Comparison of ENCODE assay signal across 13 mouse cellular contexts in the genomic region with DNA sequence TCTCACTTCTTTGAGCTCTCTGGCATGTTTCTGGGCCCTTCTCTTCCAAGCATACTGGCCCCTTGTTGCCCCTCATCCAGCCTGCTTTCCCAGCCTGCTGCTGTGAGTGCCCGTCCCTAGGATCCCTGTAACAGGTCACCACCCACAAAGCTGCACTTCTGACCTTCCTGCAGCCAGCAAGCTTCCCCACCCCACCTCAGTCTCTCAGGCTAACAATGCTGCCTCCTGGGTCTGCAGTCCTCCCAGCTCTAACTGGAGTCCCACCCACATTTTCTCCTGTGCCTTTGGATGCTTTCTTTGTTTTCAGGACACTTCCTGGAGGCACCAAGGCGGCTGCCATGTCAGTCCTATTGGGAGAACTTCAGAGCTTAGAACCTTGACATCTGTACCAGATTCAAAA.
"Had no signal": no experiment of that assay in that cellular context is flagged by ENCODE, and none has a peak within 500 bp of the region (broad histone marks: within the 10 kb centered on the region; RNA-seq: fewer than 3 reads in every experiment).

No protein-coding gene starts in this region.

- H3K36me3 ChIP-seq: limb, embryonic 10.5 days; liver, embryonic 12.5 days; midbrain, embryonic 12.5 days; stomach, embryonic 15.5 days had no signal

- H3K9ac ChIP-seq: liver, embryonic 12.5 days; lung, embryonic 14.5 days; midbrain, embryonic 12.5 days; stomach, embryonic 15.5 days had no signal

- H3K4me3 ChIP-seq: limb, embryonic 10.5 days; liver, embryonic 12.5 days; megakaryocyte, embryonic 14.5 days; midbrain, embryonic 12.5 days; stomach, embryonic 15.5 days had no signal

- H3K27me3 ChIP-seq: liver, embryonic 12.5 days; megakaryocyte, embryonic 14.5 days; midbrain, embryonic 12.5 days; stomach, embryonic 15.5 days had no signal

- DNase-seq: kidney, postnatal 25 days; layer of hippocampus, adult 9-11 months; lung, embryonic 14.5 days; lung, postnatal 14 days; right cerebral cortex, postnatal 14 days; thymus, adult 2 months; thymus, postnatal 25 days had no signal

- H3K4me2 ChIP-seq: liver, embryonic 12.5 days; lung, embryonic 14.5 days; midbrain, embryonic 12.5 days; stomach, embryonic 15.5 days had no signal

- H3K4me1 ChIP-seq: liver, embryonic 12.5 days; megakaryocyte, embryonic 14.5 days; midbrain, embryonic 12.5 days; stomach, embryonic 15.5 days had no signal

- H3K27ac ChIP-seq: limb, embryonic 10.5 days; liver, embryonic 12.5 days; macrophage; midbrain, embryonic 12.5 days; stomach, embryonic 15.5 days had no signal

- H3K9me3 ChIP-seq: limb, embryonic 10.5 days; liver, embryonic 12.5 days; megakaryocyte, embryonic 14.5 days; midbrain, embryonic 12.5 days; stomach, embryonic 15.5 days had no signal

- ATAC-seq: liver, embryonic 12.5 days had no signal
